Mouse (Mus musculus): ENCODE results near the gene Stam2.

Gene Stam2

DNA sequence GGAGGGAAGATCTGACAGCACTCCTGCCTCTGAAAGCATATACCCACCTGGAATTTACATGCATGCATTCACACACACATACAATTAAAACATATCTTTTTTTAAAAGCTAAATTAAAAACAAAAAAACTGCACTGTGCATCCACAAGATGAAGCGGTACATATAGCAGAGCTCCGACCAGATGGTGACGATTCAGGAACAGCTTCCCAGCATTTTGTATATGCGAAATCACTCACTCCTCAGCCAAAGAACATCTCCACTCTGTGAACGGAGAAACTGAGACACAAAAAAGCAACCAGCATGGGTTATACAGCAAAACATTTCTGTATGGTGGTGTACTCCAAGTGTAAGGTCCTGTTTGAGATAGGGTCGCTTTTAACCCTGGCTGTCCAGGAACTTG lies 11.2 kb downstream of the Stam2 start:
- no peak for DNase-seq (ENCODE audit: low spot score in 2 of 2)

DNA sequence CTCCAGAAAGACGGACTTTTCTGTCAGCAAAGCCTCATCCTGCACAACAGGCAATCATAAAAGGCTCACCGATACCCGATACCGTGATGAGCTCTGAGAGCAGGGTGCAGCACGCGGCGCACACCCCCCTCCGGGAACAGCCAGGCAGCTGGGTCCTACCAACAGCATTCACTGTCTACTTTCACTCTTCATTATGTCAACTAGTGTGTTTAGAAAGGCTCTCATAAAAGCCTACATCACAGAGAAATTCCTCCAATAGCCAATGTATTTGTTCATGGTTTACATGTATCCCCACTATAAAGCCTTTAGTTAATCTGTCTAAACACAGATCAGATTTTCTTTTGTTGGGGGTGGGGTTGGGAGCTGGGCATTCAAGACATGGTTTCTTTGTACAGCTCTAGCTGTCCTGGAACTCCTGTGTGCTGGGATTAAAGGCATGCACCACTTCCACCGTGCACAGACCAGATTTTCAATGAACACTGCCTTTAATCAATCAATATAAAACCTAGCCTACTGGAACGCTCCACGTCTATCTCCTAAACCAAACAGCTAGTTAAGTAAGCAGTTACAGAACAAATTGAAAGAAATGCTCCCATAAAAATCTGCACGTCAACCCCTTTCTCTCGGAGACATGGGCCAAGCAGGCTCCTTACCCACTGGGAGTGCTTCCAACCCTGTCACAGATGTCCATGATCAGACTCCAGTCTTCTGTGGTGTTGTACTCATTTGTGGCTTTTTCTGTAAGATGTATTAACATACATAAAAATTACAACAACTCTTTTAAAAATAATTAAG lies 21.7 kb downstream of the Stam2 start:
- DNase-seq (ENCODE audit: low spot score in 2 of 2), result no peak

DNA sequence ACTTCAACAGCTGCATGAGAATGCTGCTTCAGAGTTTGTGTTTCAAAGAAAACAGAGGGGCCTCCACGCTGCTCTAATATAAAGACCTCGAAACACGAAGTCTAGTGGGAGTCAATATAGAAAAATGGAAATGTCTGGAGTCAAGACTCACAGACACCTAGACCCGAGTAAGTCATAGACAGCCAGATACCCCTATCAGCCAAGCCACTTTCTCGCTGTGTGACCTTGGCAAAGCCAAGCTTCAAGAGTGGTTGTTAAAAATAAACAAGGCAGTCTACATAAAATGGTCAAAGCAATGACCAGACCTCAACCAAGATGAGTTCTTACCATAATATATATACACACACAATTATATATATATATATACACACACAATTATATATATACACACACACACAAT lies 25.0 kb downstream of the Stam2 start:
- DNase-seq (ENCODE audit: low spot score in 2 of 2), result no peak

DNA sequence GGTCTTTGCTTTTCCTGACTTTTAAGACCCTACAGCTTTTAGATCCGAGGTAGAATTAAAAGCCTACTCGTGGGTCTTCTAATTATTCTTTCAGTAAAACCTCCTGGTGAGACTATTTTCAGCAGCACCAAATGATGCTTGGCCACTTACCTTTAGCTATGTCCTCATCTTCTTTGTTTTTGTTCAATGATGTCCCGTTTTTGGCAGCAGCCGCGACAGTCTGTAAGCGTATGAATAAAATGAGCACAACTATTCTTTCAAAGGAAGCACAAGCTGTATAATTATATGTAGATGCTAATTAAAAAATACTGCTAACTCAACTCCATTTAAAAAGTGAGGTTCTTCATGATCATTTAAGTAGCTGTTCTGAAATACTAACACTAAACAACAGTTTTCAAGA lies 26.5 kb downstream of the Stam2 start:
- DNase-seq (ENCODE audit: low spot score in 2 of 2), result peak in 1 of 2 experiments; percentile 39

DNA sequence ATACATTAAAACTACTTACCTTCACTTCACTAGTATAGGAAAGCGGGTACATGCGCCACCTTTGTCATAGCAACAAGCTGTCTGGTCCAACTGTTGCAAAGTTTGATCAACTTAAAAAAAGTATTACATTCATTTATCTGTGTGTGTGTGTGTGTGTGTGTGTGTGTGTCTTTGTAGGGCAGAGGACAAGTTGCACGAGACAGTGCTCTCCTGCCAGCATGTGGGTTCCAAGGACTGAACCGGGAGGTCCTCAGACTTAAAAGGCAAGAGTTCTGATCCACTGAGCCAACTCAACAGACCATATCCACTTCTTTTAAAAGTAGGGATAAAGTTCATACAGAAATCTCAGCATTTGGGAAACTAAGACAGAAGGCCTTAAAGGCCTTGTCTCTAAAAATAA lies 28.0 kb downstream of the Stam2 start:
- no peak for DNase-seq (ENCODE audit: low spot score in 2 of 2)

DNA sequence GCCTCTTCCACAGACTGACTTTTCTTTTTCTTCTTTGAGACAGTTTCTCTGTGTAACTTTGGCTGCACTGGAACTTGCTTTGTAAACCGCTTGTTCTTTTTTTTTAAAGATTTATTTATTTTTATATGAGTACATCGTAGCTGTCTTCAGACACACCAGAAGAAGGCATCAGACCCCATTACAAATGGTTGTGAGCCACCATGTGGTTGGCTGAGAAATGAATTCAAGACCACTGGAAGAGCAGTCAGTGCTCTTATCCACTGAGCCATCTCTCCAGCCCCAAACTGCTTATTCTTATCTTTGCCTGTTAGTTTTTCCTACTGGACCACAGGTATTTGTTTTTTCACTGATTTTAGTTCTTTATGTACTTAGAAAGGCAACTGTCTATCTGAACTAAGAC lies 31.3 kb downstream of the Stam2 start:
- DNase-seq (ENCODE audit: low spot score in 2 of 2), result no peak

DNA sequence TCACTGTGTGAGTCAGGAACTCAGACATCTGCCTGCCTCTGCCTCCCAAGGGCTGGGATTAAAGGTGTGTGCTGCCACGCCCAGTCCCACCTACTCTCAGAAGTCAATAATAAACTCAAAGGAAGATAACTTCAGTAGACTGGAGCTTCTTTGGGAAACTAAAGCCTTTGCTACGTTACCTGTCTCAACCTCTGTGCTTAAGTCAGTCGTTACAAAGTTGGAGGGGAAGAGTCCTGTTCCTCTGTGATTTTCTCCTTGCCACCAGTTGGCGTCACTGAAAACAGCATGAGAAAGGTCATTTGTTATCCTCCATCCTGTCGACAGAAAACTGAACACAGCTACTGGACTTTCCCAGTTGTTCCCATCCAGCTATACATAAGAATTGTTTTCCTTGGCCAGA lies 32.7 kb downstream of the Stam2 start:
- DNase-seq (ENCODE audit: low spot score in 2 of 2), result no peak

DNA sequence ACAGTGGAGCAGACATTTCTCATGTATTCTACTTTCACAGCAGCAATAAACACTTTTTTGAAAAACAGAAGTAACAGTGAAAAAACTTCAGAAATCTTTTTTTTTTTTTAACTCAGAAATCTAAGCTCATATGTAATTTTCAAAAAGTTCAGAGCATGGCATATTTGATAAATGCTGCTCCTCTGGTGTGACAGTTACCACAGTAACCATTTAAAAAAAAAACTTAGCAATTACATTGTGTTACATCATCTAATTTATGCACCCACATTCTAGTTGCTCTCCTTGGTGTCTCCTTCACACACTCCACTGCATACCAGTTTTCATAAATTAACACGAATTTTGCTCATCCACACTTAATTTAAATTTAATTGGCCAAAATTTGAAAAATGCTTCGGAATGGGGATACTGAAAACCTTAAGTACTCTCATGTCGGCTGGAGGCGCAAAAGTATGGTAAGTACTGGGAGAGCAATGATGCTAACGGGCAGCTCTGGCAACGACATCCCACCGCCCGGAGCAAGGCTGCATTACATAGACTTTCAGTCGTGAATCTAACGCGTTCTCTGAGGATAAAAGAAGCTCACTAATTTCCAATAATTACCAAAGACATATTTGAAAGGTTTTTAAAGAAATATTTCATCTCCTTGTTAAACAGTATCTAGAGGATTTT lies 40.6 kb downstream of the Stam2 start:
- DNase-seq (ENCODE audit: low spot score in 2 of 2), result no peak

DNA sequence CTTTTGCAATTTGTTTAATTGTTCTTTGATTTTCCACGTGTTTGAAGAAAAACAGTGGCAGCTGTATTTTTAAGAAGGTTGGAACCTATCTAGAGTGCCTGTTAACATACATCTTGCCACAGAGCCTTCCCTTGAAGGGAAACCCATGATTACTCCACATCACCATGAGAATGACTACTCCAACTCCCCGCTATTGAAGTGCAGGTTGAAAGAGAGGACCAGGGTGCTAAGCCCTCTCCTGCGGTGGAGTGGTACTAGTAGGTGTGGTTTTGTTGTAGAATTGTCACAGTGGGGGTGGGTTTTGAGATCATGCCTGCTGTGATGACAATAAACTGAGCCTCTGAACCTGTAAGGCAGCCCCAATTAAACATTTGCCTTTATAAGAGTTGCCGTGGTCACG lies 41.7 kb downstream of the Stam2 start:
- no peak for DNase-seq (ENCODE audit: low spot score in 2 of 2)

DNA sequence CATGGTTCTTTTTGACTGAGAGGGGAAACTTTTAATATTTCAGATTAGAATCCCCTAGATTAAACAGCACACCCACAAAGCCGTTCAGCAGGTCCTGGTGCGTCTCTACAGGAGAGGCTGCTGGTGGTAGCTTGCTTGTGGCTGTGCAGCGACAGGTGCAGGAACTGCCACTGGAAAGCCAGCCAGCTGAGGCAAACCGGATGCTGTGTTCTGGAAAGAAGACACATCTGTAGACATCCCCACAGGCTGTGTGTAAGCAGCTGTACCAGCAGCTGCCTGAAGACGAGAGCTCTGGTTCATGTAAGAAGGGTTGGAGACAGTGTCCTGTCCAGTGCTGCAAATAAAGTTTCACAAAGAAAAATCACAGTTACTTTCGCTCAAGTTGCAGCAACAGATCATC lies 47.5 kb downstream of the Stam2 start:
- DNase-seq (ENCODE audit: low spot score in 2 of 2), result no peak

DNA sequence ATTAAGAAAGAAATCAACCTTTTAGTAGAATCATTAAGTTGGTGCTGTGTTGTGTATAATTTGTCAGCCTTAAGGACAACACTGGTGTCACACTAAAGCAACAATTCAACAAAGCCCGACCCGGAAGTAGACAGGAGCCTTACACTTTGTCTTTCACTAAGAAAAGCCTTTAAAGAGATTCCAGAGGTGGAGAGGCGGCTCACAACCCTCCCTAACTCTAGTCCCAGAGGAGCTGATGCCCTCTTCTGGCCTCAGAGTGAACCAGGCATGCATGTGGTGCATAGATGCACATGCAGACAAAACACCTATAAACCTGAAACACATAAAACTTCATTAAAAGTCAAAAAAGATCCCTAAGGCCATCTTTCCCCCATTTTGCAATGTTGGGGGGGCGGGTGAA lies 50.3 kb downstream of the Stam2 start:
- no peak for DNase-seq (ENCODE audit: low spot score in 2 of 2)

DNA sequence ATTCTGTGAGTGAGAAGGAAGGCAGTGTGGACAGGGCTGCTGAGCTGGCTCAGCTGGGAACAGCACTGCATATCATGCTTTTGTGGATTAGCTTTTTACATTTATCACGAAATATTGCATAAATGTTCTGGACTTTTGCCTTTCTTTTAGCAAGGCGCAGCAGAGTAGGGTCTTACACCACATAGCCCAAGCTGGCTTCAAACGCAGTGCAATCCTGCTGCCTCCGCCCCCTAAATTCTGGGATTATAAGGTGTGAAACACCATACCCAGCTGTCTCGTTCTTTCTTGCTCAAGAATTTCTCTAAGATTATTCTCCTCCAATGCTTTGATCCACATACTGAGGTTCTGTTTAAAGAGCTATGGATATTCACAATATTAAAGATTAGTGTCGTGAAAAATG lies 55.5 kb downstream of the Stam2 start:
- DNase-seq (ENCODE audit: low spot score in 2 of 2), result no peak

DNA sequence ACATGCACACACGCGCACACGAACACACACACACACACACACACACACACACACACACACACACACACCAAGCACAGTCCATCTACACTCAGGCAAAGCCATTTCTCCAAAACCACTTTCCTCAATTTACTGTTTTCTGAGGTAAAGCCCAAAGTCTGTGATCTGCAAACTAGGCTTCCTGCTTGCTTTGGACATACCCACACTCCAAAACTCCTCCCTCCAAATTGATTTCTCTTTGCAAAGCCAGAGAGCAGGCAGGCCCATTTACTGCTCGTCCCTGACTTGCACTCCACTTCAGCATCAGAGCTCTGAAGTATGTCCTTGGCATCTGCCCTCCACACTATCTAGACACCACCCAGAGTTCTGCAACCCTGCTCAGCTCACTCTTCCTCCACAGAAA lies 64.5 kb downstream of the Stam2 start:
- no peak for DNase-seq (ENCODE audit: low spot score in 2 of 2)

DNA sequence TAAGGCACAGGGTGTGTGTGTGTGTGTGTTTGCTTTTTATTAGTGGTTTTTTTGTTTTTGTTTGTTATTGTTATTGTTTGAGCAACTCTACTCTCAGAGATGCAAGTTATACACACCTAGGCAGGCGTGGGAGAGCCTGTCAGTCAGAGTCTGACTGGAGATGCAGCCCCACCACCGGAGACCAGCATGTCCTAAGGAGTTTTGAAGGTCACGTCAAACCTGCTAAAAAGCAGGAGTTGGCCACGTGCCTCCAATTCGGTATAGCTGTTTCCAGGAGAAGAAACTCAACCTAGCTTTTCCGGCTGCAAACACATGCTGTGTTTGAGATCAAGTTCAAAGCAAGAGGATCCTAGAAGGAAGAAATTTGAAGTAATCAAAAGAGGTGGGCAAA lies 65.2 kb downstream of the Stam2 start:
- DNase-seq (ENCODE audit: low spot score in 2 of 2), result peak in 1 of 2 experiments; percentile 35

DNA sequence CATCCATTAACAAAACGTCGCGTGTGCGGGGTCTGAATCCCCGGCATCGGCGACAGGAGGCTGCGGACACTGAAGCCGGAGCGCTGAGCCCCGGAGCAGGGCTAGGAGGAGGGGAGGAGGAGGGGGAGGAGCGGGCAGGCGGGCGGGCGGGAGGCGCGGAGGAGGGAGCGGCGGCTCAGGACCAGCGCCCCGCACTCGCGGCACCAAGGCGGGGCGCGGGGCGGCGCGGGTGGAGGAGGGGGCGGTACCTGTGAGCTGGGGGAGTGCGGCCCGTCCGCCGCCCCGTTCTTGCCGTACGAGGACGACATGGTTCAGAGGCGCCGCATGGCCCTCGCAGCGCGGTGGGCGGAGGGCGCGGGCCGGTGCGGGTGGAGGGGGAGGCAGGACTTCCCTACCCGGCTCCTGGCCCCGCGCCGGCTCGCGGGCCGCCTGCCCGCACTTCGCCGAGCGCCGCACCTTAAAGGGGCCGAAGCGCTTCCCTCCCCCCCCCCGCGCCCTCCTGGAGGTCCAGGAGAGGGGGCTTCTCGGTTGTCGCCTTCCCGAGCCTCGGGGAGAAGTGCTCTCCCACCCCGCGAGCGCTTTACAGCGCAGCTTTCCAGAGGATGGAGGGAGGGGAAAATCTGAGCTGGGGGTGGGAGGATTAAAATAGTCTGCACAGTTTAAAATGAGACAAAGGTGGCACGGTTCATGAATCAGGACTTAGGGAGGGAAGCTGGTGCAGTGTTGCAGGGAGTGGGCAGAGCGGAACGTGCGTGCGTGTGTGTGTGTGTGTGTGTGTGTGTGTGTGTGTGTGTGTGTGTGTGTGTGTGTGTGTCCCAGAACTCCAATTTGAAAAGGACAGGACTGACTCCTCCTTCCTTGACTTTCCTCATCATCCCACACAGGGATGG lies 65.8 kb downstream of the Stam2 start, which contains the start of gene Cacnb4:
Gene Cacnb4 (minus strand): TSS at position 809 of the 890 bp plus-strand sequence.
- peak; percentile 63 to 66 for DNase-seq (ENCODE audit: low spot score in 2 of 2)

DNA sequence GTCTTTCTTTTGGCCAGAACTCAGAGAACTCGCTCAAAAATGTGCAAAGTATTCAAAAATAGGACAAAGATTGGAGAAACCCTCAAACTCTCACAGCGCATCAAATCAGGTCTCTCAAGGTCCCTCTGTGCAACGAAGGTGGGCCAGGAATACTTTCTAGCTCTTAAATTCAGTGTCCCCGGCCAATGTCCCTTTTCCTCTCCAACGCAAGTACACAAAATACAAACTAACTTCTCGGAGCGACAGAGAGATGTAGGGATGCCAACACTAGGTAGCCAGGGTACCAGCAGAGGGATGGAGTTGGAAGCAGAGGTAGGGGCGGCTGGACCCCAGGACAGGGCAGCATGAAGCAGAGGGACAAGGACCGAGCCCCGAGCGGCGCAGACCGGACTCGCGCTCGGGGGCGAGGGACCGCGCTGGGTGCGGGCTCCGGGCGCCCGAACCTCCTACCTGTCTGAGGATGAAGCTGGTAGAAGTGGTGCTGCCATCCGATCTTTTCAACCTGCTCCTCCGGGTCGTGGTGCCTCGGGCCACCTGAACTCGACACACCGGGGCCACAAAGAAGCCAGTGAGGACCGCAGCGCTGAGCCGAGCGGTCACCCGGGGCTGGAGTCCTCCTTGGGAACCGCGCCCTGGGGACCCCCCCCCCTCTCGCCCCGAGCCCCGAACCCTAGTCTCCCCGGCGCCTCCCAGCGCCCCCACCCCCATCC lies 66.6 kb downstream of the Stam2 start:
- peak in 1 of 2 experiments; percentile 32 for DNase-seq (ENCODE audit: low spot score in 2 of 2)

DNA sequence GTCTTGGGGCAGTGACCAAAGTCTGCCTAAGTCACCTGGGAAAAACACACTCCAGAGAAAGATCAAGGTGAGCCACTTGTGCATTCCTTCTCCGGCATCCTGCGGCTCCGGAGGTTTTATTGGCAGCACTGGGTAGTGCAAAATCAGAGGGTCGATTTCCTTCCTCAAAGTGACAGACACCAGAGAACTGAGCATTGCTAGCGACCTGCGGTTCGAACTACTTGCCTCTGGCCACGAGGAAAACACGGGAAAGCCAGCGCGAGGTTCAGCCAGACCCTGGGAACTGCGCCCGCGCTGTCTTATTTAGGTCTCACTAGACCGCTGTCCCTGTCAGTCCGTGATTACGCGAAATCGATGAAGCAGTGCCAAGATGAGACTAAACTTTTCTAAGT lies 67.2 kb downstream of the Stam2 start:
- peak in 1 of 2 experiments; percentile 46 for DNase-seq (ENCODE audit: low spot score in 2 of 2)

DNA sequence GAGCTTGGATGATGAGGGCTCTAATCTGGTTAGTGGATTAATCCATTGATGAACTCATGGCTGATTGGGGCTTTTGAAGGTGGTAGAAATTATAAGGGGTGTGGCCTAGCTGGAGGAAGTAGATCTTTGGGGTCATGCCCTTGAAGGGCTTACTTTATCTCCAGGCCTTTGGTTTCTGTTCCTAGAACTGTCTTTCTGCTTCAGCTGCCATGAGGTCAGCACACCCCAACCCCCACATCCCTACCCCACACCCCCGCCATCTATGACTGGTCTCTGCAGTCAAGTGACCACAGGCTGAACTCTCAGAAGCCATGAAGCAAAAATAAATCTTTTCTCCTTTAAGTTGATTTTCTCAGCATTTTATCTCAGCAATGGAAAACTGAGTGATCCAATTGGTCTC lies 68.9 kb downstream of the Stam2 start:
- DNase-seq (ENCODE audit: low spot score in 2 of 2), result no peak

DNA sequence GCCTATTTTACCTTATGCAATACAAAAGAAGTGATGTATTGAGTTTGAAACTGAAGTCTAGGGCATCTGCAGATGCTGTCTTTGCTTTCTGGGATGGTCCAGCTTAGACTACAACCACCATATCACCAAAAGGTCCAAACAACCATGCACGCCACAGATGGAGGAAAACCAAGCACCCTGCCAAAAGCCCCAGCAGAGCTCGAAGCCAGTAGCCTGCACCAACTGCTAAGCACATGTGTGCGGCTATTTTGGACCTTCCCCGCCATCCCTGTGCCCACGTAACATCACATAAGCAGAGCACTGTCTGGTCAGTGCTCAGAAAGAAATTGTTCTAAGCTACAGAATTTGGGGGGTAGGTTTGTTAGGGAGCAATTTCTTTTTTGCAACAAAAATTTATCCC lies 71.3 kb downstream of the Stam2 start:
- peak; percentile 56 to 62 for DNase-seq (ENCODE audit: low spot score in 2 of 2)

DNA sequence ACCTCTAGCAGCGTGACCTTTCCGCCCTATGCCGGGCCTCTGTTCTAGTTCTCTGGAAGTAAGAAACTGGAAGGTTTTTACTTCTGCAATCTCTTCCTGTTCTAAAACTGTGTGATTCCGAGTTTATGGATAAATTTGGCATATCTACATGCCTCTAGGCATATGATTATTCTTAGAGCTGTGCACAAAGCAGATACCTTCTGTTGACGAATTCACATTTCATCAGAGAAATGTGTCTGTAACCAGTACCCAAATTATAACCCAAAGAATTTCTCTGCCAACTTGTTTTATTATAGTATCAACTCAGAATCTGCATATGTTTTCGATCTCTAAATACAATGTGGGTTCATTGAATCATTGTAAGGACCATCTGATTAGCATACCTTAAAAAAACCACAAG lies 73.6 kb downstream of the Stam2 start:
- DNase-seq (ENCODE audit: low spot score in 2 of 2), result no peak

DNA sequence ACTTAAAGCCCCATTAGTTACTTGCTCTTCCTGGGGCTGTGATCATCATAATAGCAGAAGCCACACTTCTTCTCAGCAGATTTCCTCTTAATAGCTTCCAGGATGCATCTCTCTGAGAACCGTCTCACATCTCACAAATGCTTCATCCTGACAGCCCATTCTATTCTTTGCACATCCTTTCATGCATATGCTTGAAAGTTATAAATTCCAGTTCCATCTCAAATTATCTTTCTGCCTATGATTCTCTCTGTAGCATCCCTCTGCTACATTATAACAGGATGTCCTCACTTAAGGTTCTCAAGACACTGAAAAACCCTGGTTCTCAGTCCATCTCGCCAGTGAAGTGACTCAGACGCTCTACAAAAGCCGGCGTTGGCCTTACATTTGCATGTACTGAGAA lies 85.4 kb downstream of the Stam2 start:
- no peak for DNase-seq (ENCODE audit: low spot score in 2 of 2)

DNA sequence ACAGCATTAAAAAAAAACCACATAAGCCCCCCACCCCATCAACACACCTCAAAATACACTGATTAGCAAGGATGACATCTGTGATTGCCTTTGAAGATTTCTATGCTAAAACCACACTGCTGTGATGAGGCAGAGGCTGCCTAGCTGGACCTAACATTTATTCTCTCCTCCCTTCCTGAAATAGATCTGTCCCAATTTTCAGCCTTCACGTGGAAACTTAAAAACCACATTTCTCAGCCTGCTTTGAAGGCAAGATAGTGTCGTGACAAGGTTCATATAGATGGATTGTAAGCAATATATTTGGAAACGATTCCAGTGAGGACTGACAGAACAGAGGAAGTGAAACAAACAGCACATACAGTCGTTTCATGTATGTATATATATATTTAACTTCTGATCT lies 87.5 kb downstream of the Stam2 start:
- DNase-seq (ENCODE audit: low spot score in 2 of 2), result no peak
